ENCODE assay signal across 9 mouse cellular contexts in the genomic region with DNA sequence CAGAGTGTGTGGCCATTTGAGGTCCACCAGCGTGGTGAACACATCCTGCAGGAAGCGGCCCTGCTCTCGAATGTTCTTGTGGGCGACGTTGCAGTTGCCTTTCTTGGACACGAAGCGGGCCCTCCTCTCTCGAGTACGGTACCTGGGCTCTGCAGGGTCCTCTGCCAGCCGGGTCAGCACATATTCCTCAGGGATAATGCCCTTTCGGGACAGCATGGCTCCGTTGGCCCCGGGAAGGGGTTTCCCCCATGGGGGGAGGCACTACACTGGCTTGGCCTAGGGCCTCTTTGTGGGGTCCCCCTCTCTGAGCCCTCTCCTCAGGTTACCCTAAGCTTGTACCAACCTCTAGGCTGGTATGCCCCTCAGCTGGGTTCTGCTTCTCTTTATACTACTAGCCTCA. TPM values are rescaled to one million over a fixed set of nuclear protein-coding genes. Genes with fewer than 3 reads are reported as not detected.
DNase-seq lines count a peak whose midpoint lies in the region; ATAC-seq and TF ChIP-seq lines count a peak whose summit lies in the region.
"Had no signal": no experiment of that assay in that cellular context is flagged by ENCODE, and none has a peak within 500 bp of the region (broad histone marks: within the 10 kb centered on the region; RNA-seq: fewer than 3 reads in every experiment).

No protein-coding gene starts in this region.

- H3K9ac ChIP-seq in midbrain, embryonic 11.5 days (ENCODE audit: low read length), result no peak overlapping the region

- peak; percentile 8; the same call in 1 of the 2 replicates for ATAC-seq in midbrain, embryonic 11.5 days (ENCODE audit: low FRiP score)

- no peaks in the 10 kb centered on the region for H3K9me3 ChIP-seq in midbrain, embryonic 11.5 days (ENCODE audit: control insufficient read depth, low read length)

- no peaks in the 10 kb centered on the region for H3K4me1 ChIP-seq in midbrain, embryonic 11.5 days (ENCODE audit: control insufficient read depth, insufficient read depth, low read length)
- H3K4me1 ChIP-seq in thymus, adult 2 months (replicated peaks; ENCODE audit: control insufficient read depth, insufficient read depth, low read length), result no peaks in the 10 kb centered on the region

- no peaks in the 10 kb centered on the region for H3K36me3 ChIP-seq in midbrain, embryonic 11.5 days (ENCODE audit: control insufficient read depth, insufficient read depth, low read length)
- H3K36me3 ChIP-seq in thymus, adult 2 months (ENCODE audit: control insufficient read depth, insufficient read depth, low read length), result no peaks in the 10 kb centered on the region

- WGBS in midbrain, embryonic 11.5 days, result 89% methylated on average over 13 of the region's 13 CpGs
- WGBS in thymus, adult 2 months, result 38% methylated on average over 13 of the region's 13 CpGs

- no peak for TF ChIP-seq POLR2A in thymus, adult 2 months (IDR thresholded peaks at IDR 0.05; ENCODE audit: control insufficient read depth, extremely low read depth, insufficient read depth, low read length, poor library complexity)

- H3K4me2 ChIP-seq in midbrain, embryonic 11.5 days, result no peak overlapping the region

- TF ChIP-seq CTCF in thymus, adult 2 months (IDR thresholded peaks at IDR 0.05; ENCODE audit: borderline replicate concordance, control insufficient read depth, extremely low read depth, insufficient read depth, low read length, poor library complexity), result no peak

- no peak overlapping the region for H3K27ac ChIP-seq in midbrain, embryonic 11.5 days (ENCODE audit: low read depth, low read length)
- H3K27ac ChIP-seq in thymus, adult 2 months (ENCODE audit: control insufficient read depth, insufficient read depth, low read length), result no peak overlapping the region

- peaks cover 21% of the 10 kb centered on the region for H3K27me3 ChIP-seq in midbrain, embryonic 11.5 days (ENCODE audit: control insufficient read depth, insufficient read depth, low read length)
- H3K27me3 ChIP-seq in thymus, adult 2 months (ENCODE audit: control insufficient read depth, insufficient read depth, low read length), result no peaks in the 10 kb centered on the region; the same call in 1 of the 2 replicates

- DNase-seq in gastrocnemius, adult 18-20 months (ENCODE audit: low spot score), result peak; percentile 24
- no peak for DNase-seq in gastrocnemius, postnatal 10 days
- DNase-seq in brain, adult 2 months (ENCODE audit: low read depth, low spot score), result peak; percentile 38
- peak; percentile 26 for DNase-seq in gastrocnemius, postnatal 25 days
- no peak for DNase-seq in midbrain, embryonic 11.5 days (ENCODE audit: low spot score, missing footprints)
- DNase-seq in embryo, embryonic 11 days, result no peak
- no peak for DNase-seq in kidney, postnatal 36 days
- no peak for DNase-seq in thymus, adult 2 months

- H3K4me3 ChIP-seq in midbrain, embryonic 11.5 days (ENCODE audit: low read depth, low read length), result no peak overlapping the region
- no peak overlapping the region for H3K4me3 ChIP-seq in thymus, adult 2 months (ENCODE audit: control insufficient read depth, insufficient read depth, low read length)

RNA-seq across cellular contexts. Expression of gene Kcnj11, which starts 0.9 kb away (rescaled TPM):
- total RNA-seq in gastrocnemius, adult 18-20 months (2021), result 100 to 1,000 TPM; 121 to 133 TPM
- 10 to 100 TPM; 55.7 to 65.0 TPM for total RNA-seq in gastrocnemius, postnatal 10 days (2021)
- 10 to 100 TPM; 74.8 to 77.5 TPM for total RNA-seq in gastrocnemius, postnatal 25 days (2021)
- polyA plus RNA-seq in midbrain, embryonic 11.5 days (2014; fragmentation: Nextera tagmentation; extraction: Ambion mirVana), result 0.07 and 0.49 TPM in 2 replicates
- 3.1 and 12.6 TPM in 2 replicates for polyA plus RNA-seq in thymus, adult 2 months (2012; rRNA removed)
- polyA plus RNA-seq: spleen, adult 2 months had no signal

Comparison
In these comparisons a context has a peak if more than half of its experiments do, and no peak if none do; other contexts are left out.
1. DNase-seq: peak in gastrocnemius, adult 18-20 months (single experiment), brain, adult 2 months (single experiment) and gastrocnemius, postnatal 25 days (single experiment); none in gastrocnemius, postnatal 10 days (single experiment), midbrain, embryonic 11.5 days (single experiment), embryo, embryonic 11 days (single experiment), kidney, postnatal 36 days (0 of 2) and thymus, adult 2 months (single experiment).